Mouse (Mus musculus) spleen, adult 2 months (tissue): Measurements from ENCODE around the gene Fyn.

Experiments
- CTCF ChIP-seq: fragments of 200-500 bp; IDR thresholded peaks from 2 replicates; pipeline ENCODE4 v1.5.1; 2011; ENCODE audit warnings: mild to moderate bottlenecking, inconsistent platforms; ENCODE audit not compliant: insufficient read depth, insufficient read length, insufficient replicate concordance; ENCODE audit errors: extremely low read depth
- POLR2A ChIP-seq: fragments of 200-500 bp; IDR thresholded peaks from 2 replicates; pipeline ENCODE4 v1.6.1; 2011; ENCODE audit warnings: low read depth, low read length, inconsistent platforms

GRCm38 (mm10) chr10:39369502-39369931 lies 862 bp downstream of the Fyn start:
- TF ChIP-seq CTCF (no peak), POLR2A (peak; percentile 57)
